ENCODE assay signal across 24 mouse cellular contexts in the genomic region with DNA sequence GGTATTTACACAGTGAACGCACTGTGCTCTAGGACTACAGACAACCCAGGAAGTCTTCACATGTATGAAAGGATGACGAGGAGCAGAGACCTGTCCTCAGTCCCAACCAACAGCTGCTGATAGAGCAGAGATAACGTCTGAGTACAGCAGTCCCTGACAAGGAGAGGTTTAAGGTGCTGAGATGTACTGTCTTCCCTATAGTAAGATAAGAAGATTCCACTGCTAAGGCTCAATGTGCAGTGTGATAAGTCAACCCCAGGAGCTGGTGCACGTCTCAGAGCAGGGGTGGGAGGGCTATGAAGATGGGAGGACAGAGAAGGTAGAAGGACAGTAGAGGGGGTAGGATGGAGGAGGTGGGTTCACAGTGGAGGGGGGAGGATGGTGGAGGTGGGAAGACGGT. TPM values are rescaled to one million over a fixed set of nuclear protein-coding genes. Genes with fewer than 3 reads are reported as not detected.
DNase-seq lines count a peak whose midpoint lies in the region; ATAC-seq and TF ChIP-seq lines count a peak whose summit lies in the region.
"Had no signal": no experiment of that assay in that cellular context is flagged by ENCODE, and none has a peak within 500 bp of the region (broad histone marks: within the 10 kb centered on the region; RNA-seq: fewer than 3 reads in every experiment).

No protein-coding gene starts in this region.

- H3K36me3 ChIP-seq in liver, embryonic 11.5 days (ENCODE audit: control insufficient read depth, insufficient read depth, low read length): peaks cover 23% of the 10 kb centered on the region
- peaks cover 87% of the 10 kb centered on the region for H3K36me3 ChIP-seq in liver, postnatal 0 days (replicated peaks; ENCODE audit: insufficient read depth, low read length)
- H3K36me3 ChIP-seq in liver, embryonic 14.5 days (replicated peaks; ENCODE audit: control insufficient read depth, insufficient read depth, low read depth): peaks cover 59% of the 10 kb centered on the region

- 54% methylated on average over 5 of the region's 5 CpGs for WGBS in liver, embryonic 11.5 days
- 64% methylated on average over 5 of the region's 5 CpGs for WGBS in liver, postnatal 0 days (ENCODE audit: insufficient replicate concordance)
- WGBS in liver, embryonic 14.5 days (ENCODE audit: insufficient replicate concordance): 41% methylated on average over 5 of the region's 5 CpGs

- H3K4me3 ChIP-seq in liver, embryonic 11.5 days (ENCODE audit: low read depth, low read length): no peak overlapping the region
- H3K4me3 ChIP-seq in liver, postnatal 0 days (ENCODE audit: low read depth, low read length): no peak overlapping the region
- no peak overlapping the region for H3K4me3 ChIP-seq in liver, embryonic 14.5 days (ENCODE audit: insufficient read depth in 1 of 2, low read depth in 2 of 2, low read length in 2 of 2)
- H3K4me3 ChIP-seq: forebrain, embryonic 10.5 days; forebrain, embryonic 13.5 days; heart, embryonic 10.5 days; hindbrain, embryonic 10.5 days; hindbrain, embryonic 13.5 days had no signal

- no peaks in the 10 kb centered on the region for H3K9me3 ChIP-seq in liver, embryonic 11.5 days (ENCODE audit: control insufficient read depth, low read length)
- no peaks in the 10 kb centered on the region for H3K9me3 ChIP-seq in liver, postnatal 0 days (ENCODE audit: low read length)
- no peaks in the 10 kb centered on the region for H3K9me3 ChIP-seq in liver, embryonic 14.5 days (ENCODE audit: control insufficient read depth, low read length)
- H3K9me3 ChIP-seq: forebrain, embryonic 10.5 days; forebrain, embryonic 13.5 days; heart, embryonic 10.5 days; hindbrain, embryonic 10.5 days; hindbrain, embryonic 13.5 days had no signal

- H3K27ac ChIP-seq in liver, embryonic 11.5 days (ENCODE audit: low read depth, low read length): no peak overlapping the region
- no peak overlapping the region for H3K27ac ChIP-seq in liver, postnatal 0 days (ENCODE audit: low read depth)
- no peak overlapping the region for H3K27ac ChIP-seq in liver, embryonic 14.5 days
- H3K27ac ChIP-seq: forebrain, embryonic 10.5 days; forebrain, embryonic 13.5 days; heart, embryonic 10.5 days; hindbrain, embryonic 10.5 days; hindbrain, embryonic 13.5 days had no signal

- no peaks in the 10 kb centered on the region for H3K27me3 ChIP-seq in liver, embryonic 11.5 days (replicated peaks; ENCODE audit: control insufficient read depth, insufficient read depth, low read length)
- no peaks in the 10 kb centered on the region for H3K27me3 ChIP-seq in liver, postnatal 0 days (ENCODE audit: insufficient read depth, low read length)
- H3K27me3 ChIP-seq in liver, embryonic 14.5 days (ENCODE audit: control insufficient read depth, insufficient read depth, low read length): no peaks in the 10 kb centered on the region
- H3K27me3 ChIP-seq: forebrain, embryonic 13.5 days; hindbrain, embryonic 13.5 days; Patski had no signal

- TF ChIP-seq CTCF in liver, postnatal 0 days (IDR thresholded peaks at IDR 0.05; ENCODE audit: low read depth): no peak
- TF ChIP-seq CTCF in liver, embryonic 14.5 days (IDR thresholded peaks at IDR 0.05; ENCODE audit: low read depth): no peak

- no peaks in the 10 kb centered on the region for H3K4me1 ChIP-seq in liver, embryonic 11.5 days (replicated peaks; ENCODE audit: control insufficient read depth, insufficient read depth, low read length)
- H3K4me1 ChIP-seq in liver, postnatal 0 days (ENCODE audit: insufficient read depth): no peaks in the 10 kb centered on the region
- no peaks in the 10 kb centered on the region for H3K4me1 ChIP-seq in liver, embryonic 14.5 days (replicated peaks; ENCODE audit: control insufficient read depth in 2 of 2, insufficient read depth in 2 of 2, low read length in 1 of 2)
- H3K4me1 ChIP-seq: forebrain, embryonic 10.5 days; forebrain, embryonic 13.5 days; hindbrain, embryonic 10.5 days; hindbrain, embryonic 13.5 days had no signal

- H3K4me2 ChIP-seq in liver, embryonic 11.5 days: no peak overlapping the region
- H3K4me2 ChIP-seq in liver, postnatal 0 days (ENCODE audit: low read depth, low read length): no peak overlapping the region
- H3K4me2 ChIP-seq in liver, embryonic 14.5 days (ENCODE audit: low read depth): no peak overlapping the region
- H3K4me2 ChIP-seq: forebrain, embryonic 13.5 days; hindbrain, embryonic 13.5 days had no signal

- ATAC-seq in liver, embryonic 11.5 days (replicated peaks; ENCODE audit: low FRiP score): peak; percentile 75
- no peak for ATAC-seq in liver, postnatal 0 days
- peak; percentile 75 for ATAC-seq in liver, embryonic 14.5 days (ENCODE audit: insufficient read depth)
- ATAC-seq in megakaryocyte progenitor cell, adult 5-6 weeks (replicated peaks; ENCODE audit: poor library complexity): peak; percentile 55
- ATAC-seq: forebrain, embryonic 13.5 days; forebrain, embryonic 16.5 days; hindbrain, embryonic 16.5 days; Patski had no signal

- no peak for TF ChIP-seq EP300 in liver, postnatal 0 days (IDR thresholded peaks at IDR 0.05; ENCODE audit: low read depth)
- no peak for TF ChIP-seq EP300 in liver, embryonic 14.5 days (IDR thresholded peaks at IDR 0.05; ENCODE audit: low read depth)

- no peak overlapping the region for H3K9ac ChIP-seq in liver, embryonic 11.5 days (ENCODE audit: low read depth, low read length)
- H3K9ac ChIP-seq in liver, postnatal 0 days (replicated peaks): no peak overlapping the region
- H3K9ac ChIP-seq in liver, embryonic 14.5 days (replicated peaks): no peak overlapping the region
- H3K9ac ChIP-seq: forebrain, embryonic 13.5 days; hindbrain, embryonic 13.5 days had no signal

- DNase-seq in heart, adult 11 months: peak; percentile 69
- no peak for DNase-seq in heart, adult 9 months (ENCODE audit: low spot score in 2 of 2)
- no peak for DNase-seq in liver, embryonic 11.5 days (ENCODE audit: low spot score)
- DNase-seq in liver, postnatal 0 days: no peak
- DNase-seq in liver, embryonic 14.5 days (ENCODE audit: low read depth in 3 of 3, low spot score in 3 of 3): no peak
- no peak for DNase-seq in cerebellum, adult 8-10 months
- DNase-seq in lung, postnatal 14 days: no peak
- DNase-seq: adrenal gland, adult 8-10 months; adrenal gland, postnatal 25 days; cerebellum, adult 11-12 months; cerebellum, adult 9-10 months; cerebellum, postnatal 14 days; gastrocnemius, postnatal 14 days; heart, adult 18-20 months; heart, postnatal 36 days had no signal

RNA-seq across cellular contexts. Expression of a gene that starts 43.8 kb away (rescaled TPM):
- polyA plus RNA-seq in liver, embryonic 11.5 days (2014; fragmentation: Nextera tagmentation; extraction: Ambion mirVana): 8.1 and 9.1 TPM in 2 replicates
- 1.8 and 2.4 TPM in 2 replicates for polyA plus RNA-seq in liver, postnatal 0 days (2015; fragmentation: Nextera tagmentation; extraction: Ambion mirVana)
- polyA plus RNA-seq in liver, embryonic 14.5 days (2012; rRNA removed): 2.7 and 4.2 TPM in 2 replicates
- 4.1 and 4.3 TPM in 2 replicates for polyA plus RNA-seq in liver, embryonic 14.5 days (2014; fragmentation: Nextera tagmentation; extraction: Ambion mirVana)
- total RNA-seq in megakaryocyte progenitor cell, adult 5-6 weeks (2015): 6.4 and 7.1 TPM in 2 replicates
- 19.3 and 20.6 TPM in 2 replicates for total RNA-seq in megakaryocyte progenitor cell, adult 5-6 weeks (2017)
